Mouse (Mus musculus) ES-E14 (cell line): ENCODE data around the gene Tmco4. TPM values are rescaled to one million over a fixed set of nuclear protein-coding genes. Genes with fewer than 3 reads are reported as not detected.
A peak's percentile ranks its signal among the peaks of the same experiment; 100 is the strongest.
"Not testable (repeated sequence)": the region's sequence is repeated elsewhere in the genome, so short reads cannot be mapped to it uniquely, and the experiment has no call there.

ENCODE experiments used
- DNase-seq: peaks from one replicate; pipeline ENCODE4 v3.0.0-alpha.2; 2013; ENCODE audit warnings: low read depth, low spot score
- H3K27ac ChIP-seq: 2 replicates; pipeline ENCODE4 v1.5.1; 2012; ENCODE audit warnings: low read depth, mild to moderate bottlenecking, low read length, moderate library complexity, mixed read lengths; ENCODE audit not compliant: poor library complexity, insufficient read depth, severe bottlenecking
- H3K36me3 ChIP-seq: 2 replicates; pipeline ENCODE4 v1.6.1; 2012; ENCODE audit warnings: mild to moderate bottlenecking, low read length, moderate library complexity, mixed read lengths; ENCODE audit not compliant: control insufficient read depth, poor library complexity, insufficient read depth, severe bottlenecking
- H3K4me1 ChIP-seq, 2 experiments: fragments of 150-350 bp in 1 of 2; sonication (generic) in 1 of 2; 2 replicates each; pipeline ENCODE4 v1.6.1; 2012; ENCODE audit warnings: low read length in 2 of 2, mild to moderate bottlenecking in 1 of 2, mixed read lengths in 1 of 2; ENCODE audit not compliant: control insufficient read depth in 2 of 2, insufficient read depth in 2 of 2, poor library complexity in 1 of 2
- H3K4me3 ChIP-seq, 2 experiments: fragments of 150-350 bp in 1 of 2; sonication (generic) in 1 of 2; 2 replicates each; pipeline ENCODE4 v1.5.1; 2012; ENCODE audit warnings: low read length in 2 of 2, low read depth in 1 of 2, mild to moderate bottlenecking in 1 of 2, mixed read lengths in 1 of 2; ENCODE audit not compliant: insufficient read depth in 1 of 2, poor library complexity in 1 of 2, severe bottlenecking in 1 of 2
- H3K9ac ChIP-seq: 2 replicates; pipeline ENCODE4 v1.6.1; 2012; ENCODE audit warnings: low read depth, mild to moderate bottlenecking, low read length, mixed read lengths; ENCODE audit not compliant: poor library complexity, insufficient read depth, severe bottlenecking
- H3K9me3 ChIP-seq: fragments of 150-350 bp; sonication (generic); 2 replicates; pipeline ENCODE4 v1.6.1; 2012; ENCODE audit warnings: low read depth, mild to moderate bottlenecking, low read length; ENCODE audit not compliant: control insufficient read depth, insufficient read depth
- CHD2 ChIP-seq: IDR thresholded peaks from 2 replicates; pipeline ENCODE4 v1.6.1; 2014; ENCODE audit warnings: mild to moderate bottlenecking, low read depth, low read length, inconsistent platforms
- HCFC1 ChIP-seq: IDR thresholded peaks from 2 replicates; pipeline ENCODE4 v1.6.1; 2012; ENCODE audit warnings: low read length, inconsistent platforms, borderline replicate concordance; ENCODE audit not compliant: insufficient read depth
- MAFK ChIP-seq: IDR thresholded peaks from 2 replicates; pipeline ENCODE4 v1.6.1; 2014; ENCODE audit warnings: mild to moderate bottlenecking, low read depth, low read length, inconsistent platforms; ENCODE audit not compliant: insufficient read depth
- ZC3H11A ChIP-seq: IDR thresholded peaks from 2 replicates; pipeline ENCODE4 v1.6.1; 2012; ENCODE audit warnings: low read depth, mild to moderate bottlenecking, inconsistent platforms, low read length, borderline replicate concordance
- ZNF384 ChIP-seq: IDR thresholded peaks from 2 replicates; pipeline ENCODE4 v1.6.1; 2012; ENCODE audit warnings: low read depth, low read length, inconsistent platforms
- in situ Hi-C, 2 experiments: fragments of 600-800 bp; cut with MboI; formaldehyde crosslinking; loops; one replicate each; pipeline ENCODE4 v1.15.1; 2025; ENCODE audit warnings: low sequenced_read_pairs in 2 of 2, inconsistent platforms in 1 of 2; ENCODE audit not compliant: unreplicated experiment in 2 of 2
- total RNA-seq: library from RNA; depleted of rRNA; stranded (reverse); fragments of 300-350 nt; gene quantifications from 2 replicates; pipeline ENCODE4 v1.2.3, GENCODE M21; 2012

The Tmco4 gene
- total RNA-seq, 1 experiment, result 4.7 TPM

DNA sequence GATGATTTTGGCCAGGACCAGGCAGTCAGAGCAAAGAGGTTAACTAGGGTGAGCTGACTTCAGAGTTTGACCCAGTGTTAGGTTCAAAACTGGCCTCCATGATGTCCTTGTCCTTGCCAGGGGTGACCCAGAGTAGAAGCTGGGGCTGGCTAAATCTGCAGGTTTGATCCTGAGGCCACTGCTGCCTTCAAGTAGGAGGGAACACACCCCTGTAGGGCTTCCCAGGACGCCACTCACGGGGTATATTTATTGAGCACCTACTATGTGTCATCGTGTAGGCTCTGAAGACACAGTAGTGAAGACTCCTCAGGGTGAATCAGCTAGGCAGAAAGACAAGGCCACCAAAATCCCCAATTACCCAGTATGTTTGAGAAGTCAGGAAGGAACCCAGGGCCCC is 1.0 kb downstream of the Tmco4 start:
- Histone ChIP-seq H3K9me3 (no peaks in the 10 kb centered on the region), H3K9ac (no peak overlapping the region), H3K4me1 (peaks cover 0 to 11% of the 10 kb centered on the region in 2 experiments; a peak in 1 of 4 replicates), H3K27ac (peak overlapping the region; percentile 6; the same call in 1 of the 2 replicates), H3K36me3 (no peaks in the 10 kb centered on the region), H3K4me3 (peak overlapping the region in 1 of 2 experiments; percentile 57; a peak in 2 of 4 replicates)
- TF ChIP-seq CHD2, result no peak
- TF ChIP-seq MAFK, result no peak
- TF ChIP-seq ZC3H11A, result no peak
- no peak for TF ChIP-seq HCFC1
- no peak for TF ChIP-seq ZNF384
- DNase-seq, result no peak
- in situ Hi-C loops, result no loop called here

DNA sequence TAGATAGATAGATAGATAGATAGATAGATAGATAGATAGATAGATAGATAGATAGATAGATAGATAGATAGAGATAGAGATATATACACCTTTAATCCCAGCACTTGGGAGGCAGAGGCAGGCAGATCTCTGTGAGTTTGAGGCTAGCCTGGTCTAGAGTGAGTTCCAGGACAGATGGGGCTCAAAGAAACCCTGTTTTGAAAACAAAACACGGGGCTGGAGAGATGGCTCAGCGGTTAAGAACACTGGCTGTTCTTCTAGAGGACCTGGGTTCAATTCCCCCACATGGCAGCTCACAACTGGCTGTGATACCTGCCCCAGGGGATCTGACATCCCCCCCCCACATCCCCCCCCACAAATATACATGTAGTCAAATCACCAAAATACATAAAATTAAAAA is 1.9 kb downstream of the Tmco4 start:
- H3K27ac ChIP-seq, in situ Hi-C loops, DNase-seq, H3K36me3 ChIP-seq, H3K9me3 ChIP-seq, H3K4me3 ChIP-seq, H3K9ac ChIP-seq: not testable (repeated sequence)
- peaks cover 0 to 11% of the 10 kb centered on the region in 2 experiments; a peak in 1 of 4 replicates for H3K4me1 ChIP-seq

DNA sequence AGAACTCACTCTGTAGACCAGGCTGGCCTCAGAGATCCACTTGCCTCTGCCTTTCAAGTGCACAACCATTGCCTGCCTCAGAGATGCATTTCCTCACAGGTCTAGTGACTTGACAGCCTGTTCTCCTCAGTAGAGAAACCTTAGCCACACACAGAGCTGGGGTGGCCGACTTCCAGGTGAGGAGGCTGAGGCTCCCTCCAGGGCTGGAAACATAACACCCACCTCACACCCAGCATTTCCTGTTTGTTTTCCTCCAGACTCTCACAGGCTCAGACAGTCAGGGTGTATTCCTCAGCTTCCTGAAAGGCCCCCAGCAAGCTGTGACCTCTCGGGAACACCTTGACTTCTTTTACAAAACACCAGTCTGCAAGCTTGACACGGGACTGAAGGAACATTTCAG is 2.5 kb downstream of the Tmco4 start:
- H3K9me3 ChIP-seq, result no peaks in the 10 kb centered on the region
- H3K4me3 ChIP-seq, result no peak overlapping the region
- H3K36me3 ChIP-seq, result no peaks in the 10 kb centered on the region
- in situ Hi-C loops, result no loop called here
- no peak overlapping the region for H3K27ac ChIP-seq
- H3K9ac ChIP-seq, result no peak overlapping the region
- peaks cover 0 to 11% of the 10 kb centered on the region in 2 experiments; a peak in 1 of 4 replicates for H3K4me1 ChIP-seq
- TF ChIP-seq ZNF384 (no peak), MAFK (no peak)
- no peak for DNase-seq

DNA sequence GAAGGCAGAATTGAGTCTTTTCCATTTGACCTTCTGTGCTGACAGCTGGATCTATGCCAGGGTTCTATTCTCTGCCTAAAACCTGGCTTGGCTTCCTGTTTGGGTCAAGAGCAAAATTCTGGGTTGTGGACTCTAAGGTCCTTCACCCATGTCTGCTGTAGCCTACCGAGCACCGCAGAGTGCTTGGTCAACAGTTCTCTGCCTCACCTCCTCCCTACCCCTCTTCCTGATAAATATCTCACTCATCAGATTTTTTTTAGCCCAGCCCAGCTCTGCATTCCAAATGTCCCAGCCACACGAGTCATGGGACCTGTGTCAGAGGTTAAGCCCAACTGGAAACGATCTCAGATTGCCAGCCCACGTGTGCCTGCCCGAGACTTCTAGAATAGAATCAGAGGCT is 3.4 kb downstream of the Tmco4 start:
- no peak for DNase-seq
- H3K27ac ChIP-seq, result no peak overlapping the region
- H3K9me3 ChIP-seq, result no peaks in the 10 kb centered on the region
- H3K36me3 ChIP-seq, result no peaks in the 10 kb centered on the region
- TF ChIP-seq ZNF384, result no peak
- no peak for TF ChIP-seq MAFK
- TF ChIP-seq CHD2, result no peak
- no peak for TF ChIP-seq ZC3H11A
- no peak for TF ChIP-seq HCFC1
- H3K4me3 ChIP-seq, result no peak overlapping the region
- in situ Hi-C loops, result no loop called here
- H3K9ac ChIP-seq, result no peak overlapping the region
- H3K4me1 ChIP-seq, result peaks cover 0 to 14% of the 10 kb centered on the region in 2 experiments; a peak in 1 of 4 replicates

DNA sequence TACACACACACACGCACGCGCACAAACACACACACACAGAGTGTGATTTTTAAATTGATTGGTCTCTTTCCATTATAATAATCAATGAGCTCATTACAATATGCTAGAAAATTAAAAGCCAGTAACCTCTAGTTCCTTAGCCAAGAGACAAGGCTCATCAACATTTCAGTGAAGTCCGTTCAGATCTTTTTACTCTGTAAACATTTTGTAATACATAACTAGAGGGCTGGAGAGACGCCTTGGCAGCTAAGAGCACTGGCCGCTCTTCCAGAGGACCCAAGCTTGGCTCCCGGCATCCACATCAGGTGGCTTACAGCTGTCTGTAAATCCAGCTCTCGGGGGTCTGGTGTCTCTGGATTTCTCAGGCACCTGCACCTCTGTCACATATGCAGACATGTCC is 7.3 kb downstream of the Tmco4 start:
- in situ Hi-C loops, result no loop called here
- no peak overlapping the region for H3K27ac ChIP-seq
- no peaks in the 10 kb centered on the region for H3K36me3 ChIP-seq
- H3K9ac ChIP-seq, result no peak overlapping the region
- no peak for DNase-seq
- H3K4me1 ChIP-seq, result peaks cover 0 to 24% of the 10 kb centered on the region in 2 experiments; a peak in 1 of 4 replicates
- H3K9me3 ChIP-seq, result no peaks in the 10 kb centered on the region
- no peak overlapping the region for H3K4me3 ChIP-seq
- TF ChIP-seq ZC3H11A, result no peak
- TF ChIP-seq MAFK, result no peak
- no peak for TF ChIP-seq ZNF384
- no peak for TF ChIP-seq CHD2
- no peak for TF ChIP-seq HCFC1
